Comparison of ENCODE assay signal across 9 mouse cellular contexts in the genomic region with DNA sequence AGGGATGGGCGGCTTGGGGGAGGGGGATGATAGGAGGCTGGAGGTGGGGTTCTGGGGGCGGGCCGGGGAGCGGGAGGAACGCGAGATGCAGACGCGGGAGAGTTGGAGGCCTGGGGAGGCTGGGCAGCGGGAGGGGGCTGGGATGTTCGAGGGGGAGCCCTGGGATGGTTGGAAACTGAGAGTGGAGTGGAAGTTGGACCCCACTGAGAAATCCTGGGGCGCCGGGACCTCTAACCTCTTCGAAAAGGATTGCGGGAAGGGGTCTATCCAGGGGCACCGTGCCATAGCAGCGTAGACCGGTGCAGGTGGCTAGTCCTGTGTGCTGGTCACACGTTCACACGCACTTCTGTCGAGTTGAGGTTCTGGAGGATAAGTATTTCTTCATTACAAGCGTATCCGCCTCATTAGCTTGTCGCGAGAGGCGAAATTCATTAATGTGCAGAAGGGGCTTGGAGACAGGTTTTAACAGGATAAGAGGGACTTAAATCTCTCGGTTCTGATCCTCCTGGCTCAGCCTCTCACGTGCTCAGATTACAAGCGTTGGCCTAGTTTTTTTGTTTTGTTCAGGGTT. TPM values are rescaled to one million over a fixed set of nuclear protein-coding genes. Genes with fewer than 3 reads are reported as not detected.
DNase-seq lines count a peak whose midpoint lies in the region; ATAC-seq and TF ChIP-seq lines count a peak whose summit lies in the region.
"Had no signal": no experiment of that assay in that cellular context is flagged by ENCODE, and none has a peak within 500 bp of the region (broad histone marks: within the 10 kb centered on the region; RNA-seq: fewer than 3 reads in every experiment).

No protein-coding gene starts in this region.

- peak overlapping the region; percentile 74 for H3K9ac ChIP-seq in forebrain, embryonic 13.5 days
- peak overlapping the region; percentile 72 for H3K9ac ChIP-seq in liver, embryonic 15.5 days

- no peak for TF ChIP-seq POLR2A in lung, adult 2 months (IDR thresholded peaks at IDR 0.05; ENCODE audit: borderline replicate concordance, extremely low read depth, low read depth, low read length)

- H3K4me2 ChIP-seq in forebrain, embryonic 13.5 days = peak overlapping the region; percentile 77
- H3K4me2 ChIP-seq in liver, embryonic 15.5 days = peak overlapping the region; percentile 95

- no peaks in the 10 kb centered on the region for H3K27me3 ChIP-seq in forebrain, embryonic 13.5 days
- H3K27me3 ChIP-seq in liver, embryonic 15.5 days = no peaks in the 10 kb centered on the region

- no peaks in the 10 kb centered on the region for H3K9me3 ChIP-seq in forebrain, embryonic 13.5 days (replicated peaks)
- no peaks in the 10 kb centered on the region for H3K9me3 ChIP-seq in liver, embryonic 15.5 days (replicated peaks)

- peak overlapping the region; percentile 44 for H3K27ac ChIP-seq in forebrain, embryonic 13.5 days
- H3K27ac ChIP-seq in liver, embryonic 15.5 days (replicated peaks) = peak overlapping the region; percentile 81

- H3K4me1 ChIP-seq in lung, adult 2 months (ENCODE audit: control insufficient read depth, insufficient read depth, low read length) = peaks cover 6% of the 10 kb centered on the region
- peaks cover 15% of the 10 kb centered on the region for H3K4me1 ChIP-seq in forebrain, embryonic 13.5 days
- H3K4me1 ChIP-seq in liver, embryonic 15.5 days (replicated peaks) = peaks cover 48% of the 10 kb centered on the region

- peak; percentile 28 for ATAC-seq in forebrain, embryonic 13.5 days
- peak; percentile 16 for ATAC-seq in liver, embryonic 15.5 days (ENCODE audit: insufficient read depth)

- H3K36me3 ChIP-seq in forebrain, embryonic 13.5 days (ENCODE audit: poor library complexity, severe bottlenecking) = peaks cover 20% of the 10 kb centered on the region; the same call in 1 of the 2 replicates
- no peaks in the 10 kb centered on the region for H3K36me3 ChIP-seq in liver, embryonic 15.5 days (replicated peaks)

- WGBS in lung, adult 2 months = under 1% methylated on average over 28 of the region's 28 CpGs
- WGBS in forebrain, embryonic 13.5 days = under 1% methylated on average over 27 of the region's 28 CpGs
- whole genome bisulfite sequencing in liver, embryonic 15.5 days (ENCODE audit: insufficient replicate concordance) = 2% methylated on average over 28 of the region's 28 CpGs

- DNase-seq in lung, adult 2 months = no peak
- no peak for DNase-seq in lung, postnatal 10 days
- peak; percentile 73 for DNase-seq in ZHBTc4 (ENCODE audit: low read depth, low spot score)
- DNase-seq in urinary bladder, adult 2 months (ENCODE audit: low spot score) = no peak
- no peak for DNase-seq in spleen, postnatal 36 days (ENCODE audit: low spot score in 2 of 2)
- no peak for DNase-seq in adrenal gland, adult 18-20 months (ENCODE audit: low spot score in 2 of 2)

- TF ChIP-seq CTCF in lung, adult 2 months (IDR thresholded peaks at IDR 0.05; ENCODE audit: insufficient read depth, low read length) = no peak

- peak overlapping the region; percentile 79 for H3K4me3 ChIP-seq in lung, adult 2 months (replicated peaks; ENCODE audit: extremely low read depth, low read depth, low read length)
- H3K4me3 ChIP-seq in forebrain, embryonic 13.5 days = peak overlapping the region; percentile 58
- H3K4me3 ChIP-seq in liver, embryonic 15.5 days (replicated peaks) = peak overlapping the region; percentile 71

RNA-seq across cellular contexts. Expression of a gene that starts 0.7 kb away (rescaled TPM):
- 35.2 and 36.7 TPM in 2 replicates for polyA plus RNA-seq in lung, adult 2 months (2012; rRNA removed)
- polyA plus RNA-seq in forebrain, embryonic 13.5 days (2015; fragmentation: Nextera tagmentation; extraction: Ambion mirVana) = 84.4 and 85.5 TPM in 2 replicates
- polyA plus RNA-seq in liver, embryonic 15.5 days (2015; fragmentation: Nextera tagmentation; extraction: Ambion mirVana) = 18.2 and 22.2 TPM in 2 replicates
- polyA plus RNA-seq in urinary bladder, adult 2 months (2012; rRNA removed) = 21.3 and 23.1 TPM in 2 replicates
- 10 to 100 TPM; 25.8 to 27.0 TPM for total RNA-seq in adrenal gland, adult 18-20 months (2021)

RNA-seq across cellular contexts. Expression of a gene that starts 17.0 kb away (rescaled TPM):
- 38.4 and 44.0 TPM in 2 replicates for polyA plus RNA-seq in lung, adult 2 months (2012; rRNA removed)
- polyA plus RNA-seq in forebrain, embryonic 13.5 days (2015; fragmentation: Nextera tagmentation; extraction: Ambion mirVana) = 20.0 and 22.8 TPM in 2 replicates
- 9.8 and 10.1 TPM in 2 replicates for polyA plus RNA-seq in liver, embryonic 15.5 days (2015; fragmentation: Nextera tagmentation; extraction: Ambion mirVana)
- 33.4 and 38.5 TPM in 2 replicates for polyA plus RNA-seq in urinary bladder, adult 2 months (2012; rRNA removed)
- 10 to 100 TPM; 43.2 to 47.7 TPM for total RNA-seq in adrenal gland, adult 18-20 months (2021)

RNA-seq across cellular contexts. Expression of a gene that starts 24.1 kb away (rescaled TPM):
- not detected in 2 replicates for polyA plus RNA-seq in lung, adult 2 months (2012; rRNA removed)
- polyA plus RNA-seq in forebrain, embryonic 13.5 days (2015; fragmentation: Nextera tagmentation; extraction: Ambion mirVana) = not detected in 2 replicates
- not detected in 2 replicates for polyA plus RNA-seq in liver, embryonic 15.5 days (2015; fragmentation: Nextera tagmentation; extraction: Ambion mirVana)
- not detected in 2 replicates for polyA plus RNA-seq in urinary bladder, adult 2 months (2012; rRNA removed)
- total RNA-seq in adrenal gland, adult 18-20 months (2021) = not detected
- total RNA-seq: heart, adult 18-20 months had no signal

RNA-seq across cellular contexts. Expression of a gene that starts 49.3 kb away (rescaled TPM):
- polyA plus RNA-seq in lung, adult 2 months (2012; rRNA removed) = not detected in 2 replicates
- polyA plus RNA-seq in forebrain, embryonic 13.5 days (2015; fragmentation: Nextera tagmentation; extraction: Ambion mirVana) = not detected in 2 replicates
- polyA plus RNA-seq in liver, embryonic 15.5 days (2015; fragmentation: Nextera tagmentation; extraction: Ambion mirVana) = not detected in 2 replicates
- not detected in 2 replicates for polyA plus RNA-seq in urinary bladder, adult 2 months (2012; rRNA removed)
- total RNA-seq in adrenal gland, adult 18-20 months (2021) = not detected
- total RNA-seq: heart, adult 18-20 months had no signal
